Mouse (Mus musculus) midbrain, embryonic 13.5 days (tissue): ENCODE results near the gene Rcsd1. TPM values are rescaled to one million over a fixed set of nuclear protein-coding genes. Genes with fewer than 3 reads are reported as not detected.
A peak's percentile ranks its signal among the peaks of the same experiment; 100 is the strongest.

Experiments
- ATAC-seq: fragments of 200-750 bp; cut with Nextera tagmentation; 2 replicates; pipeline ENCODE4 v1.8.0; 2017; ENCODE audit warnings: mild to moderate bottlenecking, moderate TSS enrichment, moderate library complexity
- H3K27ac ChIP-seq: fragments of 300-500 bp; sonication (generic); 2 replicates; pipeline ENCODE4 v1.5.1; 2015; ENCODE audit warnings: inconsistent platforms, mild to moderate bottlenecking, moderate library complexity
- H3K27me3 ChIP-seq: fragments of 300-500 bp; sonication (generic); 2 replicates; pipeline ENCODE4 v1.6.1; 2015; ENCODE audit warnings: mild to moderate bottlenecking, inconsistent platforms
- H3K36me3 ChIP-seq: fragments of 300-500 bp; sonication (generic); 2 replicates; pipeline ENCODE4 v1.6.1; 2015; ENCODE audit warnings: mild to moderate bottlenecking, inconsistent platforms
- H3K4me1 ChIP-seq: fragments of 300-500 bp; sonication (generic); replicated peaks from 2 replicates; pipeline ENCODE4 v1.6.1; 2015; ENCODE audit warnings: inconsistent platforms
- H3K4me2 ChIP-seq: fragments of 300-500 bp; sonication (generic); replicated peaks from 2 replicates; pipeline ENCODE4 v1.6.1; 2015; ENCODE audit warnings: moderate library complexity, mild to moderate bottlenecking, inconsistent platforms
- H3K4me3 ChIP-seq: fragments of 300-500 bp; sonication (generic); replicated peaks from 2 replicates; pipeline ENCODE4 v1.5.1; 2015; ENCODE audit warnings: mild to moderate bottlenecking, inconsistent platforms
- H3K9ac ChIP-seq: fragments of 300-500 bp; sonication (generic); replicated peaks from 2 replicates; pipeline ENCODE4 v1.6.1; 2015; ENCODE audit warnings: mild to moderate bottlenecking, inconsistent platforms
- H3K9me3 ChIP-seq: fragments of 300-500 bp; sonication (generic); 2 replicates; pipeline ENCODE4 v1.6.1; 2016; ENCODE audit warnings: mild to moderate bottlenecking, inconsistent platforms
- WGBS: fragments of 180-500 bp; shearing (Covaris S2); methylation state at CpG from one replicate; pipeline ENCODE4 v1.1.7; 2015; 5-methylcytosine and 5-hydroxymethylcytosine counted together
- polyA plus RNA-seq: library from polyadenylated mRNA; unstranded; fragments of >200 nt; fragmentation: Nextera tagmentation; extraction: Ambion mirVana; gene quantifications from 2 replicates; pipeline ENCODE4 v1.2.1, GENCODE M21; 2015

The Rcsd1 gene
- polyA plus RNA-seq, 1 experiment from 2014 or later: 8.3 TPM

DNA sequence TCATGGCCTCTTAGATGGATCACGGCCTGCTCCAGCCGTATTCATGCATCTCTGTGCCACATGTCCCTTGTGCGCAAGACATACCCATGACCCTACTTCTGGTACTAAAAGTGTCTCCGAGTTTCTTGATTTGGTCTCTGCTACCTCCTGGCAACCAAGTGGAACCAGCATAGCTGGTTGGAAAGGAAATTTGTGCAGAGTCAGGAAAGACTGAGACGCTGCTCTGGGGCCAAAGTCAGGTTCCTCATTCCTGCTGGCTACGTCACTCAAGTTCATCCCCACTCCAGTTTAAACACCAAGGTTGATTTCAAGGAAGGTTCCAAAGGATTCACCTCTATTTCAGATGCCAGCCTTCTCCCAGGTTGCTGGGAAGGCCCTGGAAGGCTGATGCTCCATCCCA, 42.6 kb downstream of the Rcsd1 start:
- WGBS: 92% methylated on average over 6 of the region's 6 CpGs
- Histone ChIP-seq H3K36me3 (no peaks in the 10 kb centered on the region), H3K4me2 (no peak overlapping the region), H3K27me3 (no peaks in the 10 kb centered on the region), H3K9me3 (no peaks in the 10 kb centered on the region), H3K9ac (no peak overlapping the region), H3K27ac (no peak overlapping the region), H3K4me1 (peaks cover 11% of the 10 kb centered on the region), H3K4me3 (no peak overlapping the region)
- no peak for ATAC-seq

- Histone ChIP-seq H3K9me3 (no peaks in the 10 kb centered on the region), H3K27me3 (no peaks in the 10 kb centered on the region), H3K4me1 (peaks cover 11% of the 10 kb centered on the region), H3K36me3 (no peaks in the 10 kb centered on the region), H3K27ac (no peak overlapping the region), H3K9ac (no peak overlapping the region), H3K4me2 (no peak overlapping the region), H3K4me3 (no peak overlapping the region)
- WGBS: 85% methylated on average over 5 of the region's 5 CpGs
- no peak for ATAC-seq
Observed at GRCm38 (mm10) chr1:165665758-165666157, 43.8 kb downstream of the Rcsd1 start.

- peak overlapping the region; percentile 51; the same call in 1 of the 2 replicates for H3K27ac ChIP-seq
- H3K9ac ChIP-seq: no peak overlapping the region
- no peak overlapping the region for H3K4me2 ChIP-seq
- H3K9me3 ChIP-seq: no peaks in the 10 kb centered on the region
- no peaks in the 10 kb centered on the region for H3K36me3 ChIP-seq
- 79% methylated on average over 16 of the region's 16 CpGs for WGBS
- ATAC-seq: no peak
- H3K4me3 ChIP-seq: no peak overlapping the region
- peaks cover 11% of the 10 kb centered on the region for H3K4me1 ChIP-seq
- H3K27me3 ChIP-seq: no peaks in the 10 kb centered on the region
Observed at GRCm38 (mm10) chr1:165663277-165663676, 46.3 kb downstream of the Rcsd1 start.

- H3K27me3 ChIP-seq: no peaks in the 10 kb centered on the region
- H3K4me3 ChIP-seq: no peak overlapping the region
- H3K27ac ChIP-seq: peak overlapping the region; percentile 51; the same call in 1 of the 2 replicates
- H3K9ac ChIP-seq: no peak overlapping the region
- ATAC-seq: no peak
- H3K9me3 ChIP-seq: no peaks in the 10 kb centered on the region
- H3K4me1 ChIP-seq: peaks cover 11% of the 10 kb centered on the region
- H3K36me3 ChIP-seq: no peaks in the 10 kb centered on the region
- 40% methylated on average over 15 of the region's 15 CpGs for WGBS
- no peak overlapping the region for H3K4me2 ChIP-seq
Observed at GRCm38 (mm10) chr1:165662426-165663192, 46.9 kb downstream of the Rcsd1 start.

DNA sequence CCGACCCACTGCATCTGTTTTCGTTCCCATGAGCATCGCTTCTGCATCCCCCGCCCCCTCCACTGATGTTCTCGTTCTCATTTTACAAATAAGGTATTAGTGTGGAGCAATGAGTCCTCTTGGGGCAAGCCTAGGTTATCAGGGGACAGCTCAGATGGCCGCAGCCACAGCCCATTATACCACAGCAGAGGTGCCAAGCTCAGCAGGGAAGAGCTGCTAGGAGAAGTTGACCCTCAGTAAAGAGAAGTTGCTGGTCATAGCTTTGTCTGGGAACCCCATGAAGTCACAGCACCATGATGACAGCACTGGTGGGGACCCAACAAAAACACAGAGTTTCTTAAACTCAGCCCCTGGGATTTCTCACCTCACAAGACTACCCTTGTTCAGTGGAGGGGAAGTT, 47.8 kb downstream of the Rcsd1 start:
- WGBS: 87% methylated on average over 6 of the region's 6 CpGs
- no peak overlapping the region for H3K27ac ChIP-seq
- H3K9ac ChIP-seq: no peak overlapping the region
- H3K27me3 ChIP-seq: no peaks in the 10 kb centered on the region
- ATAC-seq: no peak
- peaks cover 11% of the 10 kb centered on the region for H3K4me1 ChIP-seq
- no peak overlapping the region for H3K4me2 ChIP-seq
- H3K36me3 ChIP-seq: no peaks in the 10 kb centered on the region
- H3K4me3 ChIP-seq: no peak overlapping the region
- no peaks in the 10 kb centered on the region for H3K9me3 ChIP-seq

DNA sequence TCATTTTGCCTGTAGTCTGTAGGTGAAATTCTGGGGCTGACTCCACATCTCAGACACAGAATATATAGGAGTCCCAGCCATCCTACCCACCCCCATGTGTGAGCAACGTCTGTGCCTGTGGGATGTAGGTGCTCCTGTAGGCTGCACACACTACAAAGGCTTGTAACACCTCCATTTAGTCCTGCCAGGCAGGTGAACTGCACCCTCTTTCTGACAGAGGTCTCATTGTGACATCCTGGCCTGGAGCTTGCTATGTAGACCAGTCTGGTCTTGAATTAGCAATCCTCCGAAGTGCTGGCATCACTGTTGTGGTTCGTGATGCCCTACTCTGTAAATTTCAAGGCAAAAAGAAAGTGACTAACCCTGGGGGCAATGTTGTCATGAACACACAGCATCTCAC, 48.4 kb downstream of the Rcsd1 start:
- 55% methylated on average over 3 of the region's 3 CpGs for WGBS
- H3K4me1 ChIP-seq: peaks cover 11% of the 10 kb centered on the region

DNA sequence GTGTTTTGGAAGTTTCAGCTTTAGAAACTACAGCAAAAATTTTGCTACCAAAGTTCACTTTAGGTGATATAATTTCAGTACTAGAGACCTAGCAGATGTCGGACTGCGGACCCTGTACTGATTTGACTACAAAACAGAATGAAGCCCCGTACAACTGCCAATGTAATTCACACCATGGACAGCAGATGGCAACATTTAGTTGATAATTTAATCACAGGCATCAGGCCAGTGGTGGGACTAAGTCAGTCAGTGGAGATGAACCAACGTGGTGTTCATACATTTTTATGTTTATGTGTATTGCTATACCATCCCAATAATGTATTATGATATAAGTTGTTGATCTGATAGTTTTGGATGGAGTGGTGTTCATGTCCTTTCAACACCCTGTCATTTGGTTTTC, 48.8 kb downstream of the Rcsd1 start:
- no peak overlapping the region for H3K27ac ChIP-seq
- no peaks in the 10 kb centered on the region for H3K27me3 ChIP-seq
- no peaks in the 10 kb centered on the region for H3K36me3 ChIP-seq
- H3K9ac ChIP-seq: no peak overlapping the region
- peak; percentile 73 for ATAC-seq
- no peak overlapping the region for H3K4me3 ChIP-seq
- H3K4me2 ChIP-seq: no peak overlapping the region
- WGBS: 16% methylated on average over 4 of the region's 4 CpGs
- peaks cover 11% of the 10 kb centered on the region for H3K4me1 ChIP-seq
- no peaks in the 10 kb centered on the region for H3K9me3 ChIP-seq

More for the DNA sequence above, 48.4 kb downstream of the Rcsd1 start:
- H3K27ac ChIP-seq: no peak overlapping the region
- peak; percentile 37 for ATAC-seq
- H3K4me2 ChIP-seq: no peak overlapping the region
- no peaks in the 10 kb centered on the region for H3K36me3 ChIP-seq
- no peaks in the 10 kb centered on the region for H3K9me3 ChIP-seq
- no peak overlapping the region for H3K9ac ChIP-seq
- no peak overlapping the region for H3K4me3 ChIP-seq
- H3K27me3 ChIP-seq: no peaks in the 10 kb centered on the region

- no peak overlapping the region for H3K4me3 ChIP-seq
- no peaks in the 10 kb centered on the region for H3K36me3 ChIP-seq
- no peak overlapping the region for H3K27ac ChIP-seq
- H3K9ac ChIP-seq: no peak overlapping the region
- H3K9me3 ChIP-seq: no peaks in the 10 kb centered on the region
- peaks cover 11% of the 10 kb centered on the region for H3K4me1 ChIP-seq
- H3K27me3 ChIP-seq: no peaks in the 10 kb centered on the region
- H3K4me2 ChIP-seq: no peak overlapping the region
- 26% methylated on average over 5 of the region's 5 CpGs for WGBS
- ATAC-seq: peak; percentile 46
Observed at GRCm38 (mm10) chr1:165658602-165659001, 51.0 kb downstream of the Rcsd1 start.

- no peak for ATAC-seq
- Histone ChIP-seq H3K36me3 (no peaks in the 10 kb centered on the region), H3K27me3 (no peaks in the 10 kb centered on the region), H3K4me1 (no peaks in the 10 kb centered on the region), H3K4me3 (no peak overlapping the region), H3K9me3 (no peaks in the 10 kb centered on the region), H3K4me2 (no peak overlapping the region), H3K27ac (no peak overlapping the region), H3K9ac (no peak overlapping the region)
- 91% methylated on average over 14 of the region's 14 CpGs for WGBS
Observed at GRCm38 (mm10) chr1:165655482-165655881, 54.1 kb downstream of the Rcsd1 start.

DNA sequence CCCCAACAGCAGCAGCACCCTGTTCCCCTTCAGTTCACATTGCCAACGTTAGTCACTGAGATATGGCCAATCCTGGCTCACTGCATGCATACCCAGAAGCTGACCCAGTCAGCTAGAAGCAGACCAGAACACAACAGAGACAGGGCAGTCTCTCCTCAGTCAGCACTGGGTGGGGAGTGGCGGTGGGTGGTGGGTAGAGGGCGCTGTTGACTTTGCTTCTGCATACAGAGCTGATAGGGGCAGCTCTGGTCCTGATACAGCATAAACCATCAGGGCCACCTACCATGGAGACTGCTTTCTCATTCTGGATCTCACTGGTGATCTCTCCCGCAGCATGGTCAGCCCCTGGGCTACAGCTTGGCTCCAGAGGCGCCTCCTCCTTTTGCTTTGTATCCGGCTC, 54.5 kb downstream of the Rcsd1 start:
- no peak for ATAC-seq
- H3K9me3 ChIP-seq: no peaks in the 10 kb centered on the region

GRCm38 (mm10) chr1:165653126-165653885, 56.3 kb downstream of the Rcsd1 start:
- 92% methylated on average over 14 of the region's 14 CpGs for WGBS
- ATAC-seq: no peak
- no peak overlapping the region for H3K4me3 ChIP-seq

More for the DNA sequence above, 54.5 kb downstream of the Rcsd1 start:
- no peak overlapping the region for H3K9ac ChIP-seq
- no peak overlapping the region for H3K27ac ChIP-seq
- H3K36me3 ChIP-seq: no peaks in the 10 kb centered on the region
- 74% methylated on average over 6 of the region's 6 CpGs for WGBS
- H3K4me2 ChIP-seq: no peak overlapping the region
- no peaks in the 10 kb centered on the region for H3K4me1 ChIP-seq
- H3K4me3 ChIP-seq: no peak overlapping the region
- no peaks in the 10 kb centered on the region for H3K27me3 ChIP-seq

DNA sequence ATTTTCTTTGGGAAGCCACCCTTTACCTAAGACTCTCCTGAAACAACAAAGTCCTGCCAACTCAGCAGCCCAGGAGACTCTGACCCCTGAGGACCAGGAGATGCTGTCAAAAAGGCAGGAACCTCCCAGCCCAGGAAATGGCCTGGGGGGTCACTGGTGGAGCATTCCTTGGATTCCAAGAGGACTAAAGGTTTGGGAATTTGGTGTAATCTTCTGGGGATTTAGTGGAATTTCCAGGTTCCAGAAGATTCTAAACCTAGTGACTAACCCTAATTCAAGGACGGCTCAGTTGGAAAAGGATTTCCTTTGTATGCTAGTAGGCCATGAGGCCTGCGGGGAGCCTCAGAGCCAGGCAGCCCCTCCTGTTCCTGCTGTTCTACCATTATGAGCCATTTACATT, 57.0 kb downstream of the Rcsd1 start:
- Histone ChIP-seq H3K27ac (no peak overlapping the region), H3K27me3 (no peaks in the 10 kb centered on the region), H3K9ac (no peak overlapping the region), H3K4me2 (no peak overlapping the region), H3K4me1 (no peaks in the 10 kb centered on the region), H3K36me3 (no peaks in the 10 kb centered on the region), H3K4me3 (no peak overlapping the region), H3K9me3 (no peaks in the 10 kb centered on the region)
- no peak for ATAC-seq
- 75% methylated on average over 2 of the region's 2 CpGs for WGBS

More at GRCm38 (mm10) chr1:165653126-165653885, 56.3 kb downstream of the Rcsd1 start:
- H3K27me3 ChIP-seq: no peaks in the 10 kb centered on the region
- H3K9me3 ChIP-seq: no peaks in the 10 kb centered on the region
- H3K4me1 ChIP-seq: no peaks in the 10 kb centered on the region
- no peak overlapping the region for H3K27ac ChIP-seq
- no peaks in the 10 kb centered on the region for H3K36me3 ChIP-seq
- no peak overlapping the region for H3K9ac ChIP-seq
- H3K4me2 ChIP-seq: no peak overlapping the region
